Mouse (Mus musculus) frontal cortex, postnatal 25 days (tissue): ENCODE results near the gene Tmod4.
A peak's percentile ranks its signal among the peaks of the same experiment; 100 is the strongest.
"Not testable (repeated sequence)": the region's sequence is repeated elsewhere in the genome, so short reads cannot be mapped to it uniquely, and the experiment has no call there.

Experiments used
- DNase-seq, 2 experiments: peaks; one replicate each; pipeline ENCODE4 v3.0.0; 2022; ENCODE audit warnings: low spot score in 2 of 2

Tmod4 gene

GRCm38 (mm10) chr3:95124246-95124645, at the start of gene Tmod4:
Gene Tmod4, plus strand, starts transcription at chr3:95124476.
- no peak for DNase-seq

GRCm38 (mm10) chr3:95088071-95088470, 36.2 kb upstream of the Tmod4 start:
- no peak for DNase-seq

DNA sequence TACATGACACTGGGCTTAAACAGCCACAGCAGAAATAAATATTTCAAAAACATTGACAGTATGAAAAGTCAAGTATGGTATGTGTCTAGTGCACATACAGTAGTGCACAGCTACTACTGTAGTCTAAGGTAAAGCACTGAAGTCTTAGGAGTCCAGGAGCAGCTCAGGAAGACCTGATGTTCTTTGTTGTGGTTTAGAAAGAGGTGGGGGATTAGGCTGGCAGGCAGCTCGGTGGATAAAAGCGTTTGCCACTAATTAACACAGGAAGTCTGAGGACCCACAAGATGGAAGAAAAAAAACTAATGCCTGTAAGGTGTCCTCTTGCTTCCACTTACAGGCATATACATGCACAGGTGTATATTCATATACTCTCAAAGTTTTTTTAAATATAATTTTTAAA, 23.4 kb upstream of the Tmod4 start:
- DNase-seq = no peak

- DNase-seq = peak in 1 of 2 experiments; percentile 25
Measured at GRCm38 (mm10) chr3:95105121-95105520, 19.2 kb upstream of the Tmod4 start.

DNA sequence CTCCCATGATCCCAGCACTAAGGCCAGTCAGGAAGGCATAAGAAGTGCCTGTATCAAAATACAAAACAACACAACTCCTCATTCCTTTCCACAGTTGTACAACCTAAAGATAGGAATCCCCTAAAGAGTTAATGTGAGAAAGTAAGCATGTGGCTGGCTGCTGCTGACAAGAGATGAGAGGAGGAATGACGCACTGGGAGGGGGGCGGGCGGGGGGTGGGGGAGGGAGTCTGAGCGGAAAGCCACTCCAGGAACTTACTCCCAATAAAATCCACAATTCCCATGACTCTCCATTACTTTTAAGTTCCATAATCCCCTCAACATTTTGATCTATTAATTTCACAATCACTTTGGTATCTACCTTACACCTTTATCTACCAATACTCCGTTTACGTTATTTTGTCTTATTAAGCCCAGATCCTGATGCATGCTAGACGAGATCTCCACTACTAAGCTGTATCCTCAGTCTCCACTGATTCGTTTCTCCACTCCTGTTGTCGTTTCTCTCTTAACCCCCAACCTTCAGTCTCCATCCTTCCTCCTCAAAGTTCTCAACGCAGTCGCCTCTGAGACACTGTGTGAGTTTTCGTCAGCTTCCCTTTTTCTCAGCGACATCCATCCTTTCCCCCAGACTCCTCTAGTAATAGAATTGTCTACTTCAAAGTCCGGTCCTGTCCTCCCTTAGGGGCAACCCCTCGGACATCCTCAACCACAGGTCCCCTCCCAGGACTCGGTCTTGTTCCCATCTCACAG, 18.5 kb upstream of the Tmod4 start:
- DNase-seq = no peak

- peak; percentile 87 to 97 for DNase-seq
Measured at GRCm38 (mm10) chr3:95106338-95107117, 17.7 kb upstream of the Tmod4 start, which contains the start of gene Pip5k1a. Gene Pip5k1a, minus strand, starts transcription at chr3:95106930.

GRCm38 (mm10) chr3:95107308-95107707, 17.0 kb upstream of the Tmod4 start:
- not testable (repeated sequence) for DNase-seq

DNA sequence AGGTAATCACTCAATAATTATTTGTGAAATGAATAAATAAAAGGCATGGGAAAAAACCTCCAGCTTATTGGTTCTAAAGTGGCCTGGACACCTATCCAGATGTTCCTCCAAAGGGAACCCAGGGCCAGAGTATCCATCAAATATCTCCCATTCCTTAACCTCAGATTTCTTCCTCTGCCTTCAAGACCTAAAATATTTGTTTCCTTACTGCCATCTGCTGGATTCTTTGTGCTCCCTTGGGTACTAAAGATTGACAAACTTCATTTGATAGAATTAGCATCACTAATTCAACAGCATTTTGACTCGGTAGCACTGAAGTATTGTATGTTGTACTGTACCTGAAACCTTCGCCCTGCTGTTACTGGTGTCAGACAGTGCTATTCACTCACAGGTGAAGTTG, 16.4 kb upstream of the Tmod4 start:
- no peak for DNase-seq

DNA sequence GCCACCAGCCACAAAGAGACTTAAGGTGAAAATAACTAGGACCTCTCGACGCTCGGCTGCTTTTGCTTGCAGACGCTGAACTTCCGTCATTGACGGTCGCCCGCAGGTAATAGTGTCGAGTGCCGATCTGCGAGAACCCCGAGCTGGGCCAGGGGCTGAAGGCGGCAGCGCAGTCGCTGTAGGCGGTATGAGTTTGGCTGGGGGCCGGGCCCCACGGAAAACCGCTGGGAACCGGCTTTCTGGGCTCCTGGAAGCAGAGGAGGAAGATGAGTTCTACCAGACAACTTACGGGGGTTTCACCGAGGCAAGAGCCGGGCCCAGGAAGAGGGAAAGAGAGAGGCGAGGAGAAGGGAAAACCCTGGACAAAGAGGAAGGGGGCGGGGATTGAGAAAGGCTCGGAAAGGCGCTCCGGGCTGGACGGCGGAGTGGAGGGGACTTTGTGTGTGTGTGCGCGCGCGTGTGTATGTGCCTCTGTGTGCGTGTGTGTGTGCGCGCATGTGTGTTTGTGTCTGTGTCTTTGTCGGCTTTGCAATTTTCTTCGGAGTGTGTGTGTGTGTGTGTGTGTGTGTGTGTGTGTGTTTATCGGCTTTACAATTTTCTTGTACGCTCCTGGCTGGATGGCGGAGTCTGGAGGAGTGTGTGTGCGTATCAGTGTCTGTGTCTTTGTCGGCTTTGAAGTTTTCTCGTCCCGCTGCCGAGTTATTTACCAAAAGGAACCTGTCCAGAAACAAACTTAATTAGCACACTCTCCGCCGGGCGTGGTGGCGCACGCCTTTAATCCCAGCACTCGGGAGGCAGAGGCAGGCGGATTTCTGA, 13.2 kb upstream of the Tmod4 start, which contains the start of gene Vps72:
TSS of gene Vps72 (plus strand) at position 112 of the 816 bp plus-strand sequence.
- peak; percentile 87 to 88 for DNase-seq

DNA sequence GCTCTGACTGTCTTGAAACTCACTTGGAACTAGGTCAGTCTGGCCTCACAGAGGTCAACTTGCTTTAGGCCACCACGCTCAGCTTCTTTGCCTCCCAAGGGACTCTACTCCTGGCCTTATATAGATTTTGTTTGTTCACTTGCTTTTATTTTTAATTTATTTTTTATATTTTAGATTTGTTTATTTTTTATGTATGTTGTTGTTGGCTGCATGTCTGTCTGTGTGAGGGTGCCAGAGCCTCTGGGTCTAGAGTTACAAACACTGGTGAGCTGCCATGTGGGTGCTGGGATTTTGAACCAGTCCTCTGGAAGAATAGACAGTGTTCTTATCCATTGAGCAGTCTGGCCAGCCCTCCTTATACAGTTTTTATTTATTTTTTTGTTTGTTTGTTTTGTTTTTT, 11.5 kb upstream of the Tmod4 start:
- DNase-seq = no peak

DNA sequence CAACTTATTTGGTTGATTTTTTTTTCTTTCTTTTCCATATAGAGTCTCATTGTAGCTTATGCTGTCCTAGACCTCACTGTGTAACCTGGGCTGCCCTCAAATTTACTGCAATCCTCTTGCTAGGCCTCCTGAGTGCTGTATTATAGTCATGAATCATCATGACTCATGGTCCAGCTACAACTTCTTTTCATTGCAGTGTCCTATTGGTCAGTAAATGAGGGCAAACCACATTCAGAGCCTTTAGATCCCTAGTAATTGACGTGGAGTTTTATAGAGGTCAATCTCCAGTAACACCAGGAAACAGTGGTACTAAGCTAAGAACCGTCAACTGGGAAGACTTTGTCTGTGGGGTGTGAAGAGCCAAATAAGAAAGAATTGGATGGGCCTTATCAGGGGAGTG, 6.5 kb upstream of the Tmod4 start:
- no peak for DNase-seq

- no peak for DNase-seq
Measured at GRCm38 (mm10) chr3:95121580-95121979, 2.7 kb upstream of the Tmod4 start.

- no peak for DNase-seq
Measured at GRCm38 (mm10) chr3:95124972-95125371, 696 bp downstream of the Tmod4 start.

GRCm38 (mm10) chr3:95129226-95129651, 5.0 kb downstream of the Tmod4 start:
- DNase-seq = no peak

- no peak for DNase-seq
Measured at GRCm38 (mm10) chr3:95130081-95130480, 5.8 kb downstream of the Tmod4 start.

GRCm38 (mm10) chr3:95132389-95132788, 8.1 kb downstream of the Tmod4 start:
- DNase-seq = not testable (repeated sequence)

- DNase-seq = no peak
Measured at GRCm38 (mm10) chr3:95133176-95133575, 8.9 kb downstream of the Tmod4 start.

DNA sequence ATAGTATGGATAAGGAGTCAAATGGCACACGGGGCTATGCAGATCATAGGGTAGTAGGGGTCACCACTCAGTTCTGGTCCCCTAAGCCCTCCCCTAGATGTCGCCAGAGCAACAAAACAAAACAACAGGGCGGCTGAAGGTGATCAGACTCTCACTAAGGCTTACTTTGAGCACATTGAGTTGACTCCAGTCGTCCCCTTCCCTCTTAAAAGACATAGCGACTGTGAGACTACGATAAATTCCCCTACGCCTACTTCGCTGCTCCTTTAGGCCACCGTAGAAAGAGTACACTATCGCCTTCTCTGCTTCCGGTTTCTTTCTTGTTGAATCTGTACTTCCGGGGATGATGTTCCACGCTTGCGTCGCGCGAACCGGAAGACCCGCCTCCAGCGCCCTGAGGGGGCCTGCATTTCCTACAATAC, 9.4 kb downstream of the Tmod4 start, which contains the start of the genes Scnm1 and Lysmd1:
TSS of gene Scnm1 (minus strand) at position 332 of the 422 bp plus-strand sequence.
TSS of gene Lysmd1 (plus strand) at position 409 of the 422 bp plus-strand sequence.
- peak; percentile 70 to 82 for DNase-seq

- not testable (repeated sequence) for DNase-seq
Measured at GRCm38 (mm10) chr3:95134133-95134532, 9.9 kb downstream of the Tmod4 start.

- DNase-seq = no peak
Measured at GRCm38 (mm10) chr3:95135023-95135422, 10.7 kb downstream of the Tmod4 start.

- no peak for DNase-seq
Measured at GRCm38 (mm10) chr3:95135433-95136052, 11.3 kb downstream of the Tmod4 start.
